Mouse (Mus musculus): ENCODE data around the gene Arhgap9. TPM values are rescaled to one million over a fixed set of nuclear protein-coding genes. Genes with fewer than 3 reads are reported as not detected.

The Arhgap9 gene
- 1 to 10 TPM; 4.0 to 5.4 TPM for total RNA-seq (2021)
- long read RNA-seq, experiment 1, partial matches to known transcripts = 2 of 7 reads
- long read RNA-seq, experiment 1, other reads (novel, unspliced or antisense) = 2 of 7 reads
- long read RNA-seq, experiment 2, partial matches to known transcripts = 2 of 3 reads
- long read RNA-seq, experiment 2, other reads (novel, unspliced or antisense) = 0 of 3 reads

DNA sequence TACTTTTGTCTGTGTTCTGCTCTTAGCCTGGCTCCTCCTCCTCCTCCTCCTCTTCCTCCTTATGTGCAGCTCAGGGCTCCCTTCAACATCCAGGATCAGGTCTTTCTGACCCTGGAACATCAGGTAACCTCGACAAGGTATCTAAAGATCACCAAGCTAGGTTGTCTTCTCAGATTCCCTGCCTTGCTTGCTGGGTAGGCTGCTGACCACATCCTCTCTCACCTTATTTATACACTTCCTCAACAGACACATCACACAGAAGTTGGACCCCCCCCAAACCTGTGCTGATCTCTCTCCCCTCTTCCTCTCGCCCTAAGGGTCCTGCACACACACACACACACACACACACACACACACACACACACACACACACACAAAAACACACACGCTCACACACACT is at the start of gene Arhgap9:
TSS of gene Arhgap9 (plus strand) at position 344 of the 400 bp plus-strand sequence.
- DNase-seq = no peak

- DNase-seq = no peak
Measured at GRCm38 (mm10) chr10:127272371-127272770, 49.4 kb upstream of the Arhgap9 start.

DNA sequence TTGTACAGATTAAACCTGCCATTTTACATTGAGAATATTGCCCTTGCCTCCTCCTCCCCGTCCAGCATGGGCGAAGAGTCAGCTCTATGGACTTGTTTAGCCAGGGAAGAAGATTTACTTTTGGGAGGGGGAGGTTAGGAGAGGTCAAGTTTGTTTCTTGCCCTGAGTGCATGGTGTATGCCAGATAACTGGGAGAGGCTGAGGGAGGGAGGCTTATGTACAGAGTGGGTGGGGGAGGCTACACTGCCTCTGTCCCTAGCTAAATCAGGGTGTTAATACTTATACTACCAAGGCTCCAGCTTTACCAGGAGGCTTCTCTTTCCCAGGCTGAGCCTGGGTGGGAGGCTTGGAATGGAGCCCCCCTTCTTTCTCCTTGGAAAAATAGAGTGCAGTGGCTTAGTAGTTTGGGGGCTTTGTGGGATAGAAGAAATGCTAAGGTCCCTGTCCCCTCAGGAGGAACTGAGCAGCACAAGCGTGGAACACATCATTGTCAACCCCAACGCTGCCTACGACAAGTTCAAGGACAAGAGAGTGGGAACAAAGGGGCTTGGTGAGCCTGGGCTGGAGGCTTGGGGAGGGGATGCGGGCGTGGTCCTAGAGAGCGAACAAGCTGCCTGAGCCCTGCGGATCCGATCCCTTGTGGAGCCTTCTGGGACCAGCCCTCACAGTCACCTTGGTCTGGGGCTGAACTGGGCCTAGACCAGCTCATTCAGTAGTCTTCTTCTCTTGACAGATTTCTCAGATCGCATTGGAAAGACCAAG is 47.3 kb upstream of the Arhgap9 start:
- no peak for DNase-seq

- no peak for DNase-seq
Measured at GRCm38 (mm10) chr10:127279730-127280129, 42.0 kb upstream of the Arhgap9 start.

- no peak for DNase-seq
Measured at GRCm38 (mm10) chr10:127281316-127281715, 40.4 kb upstream of the Arhgap9 start.

DNA sequence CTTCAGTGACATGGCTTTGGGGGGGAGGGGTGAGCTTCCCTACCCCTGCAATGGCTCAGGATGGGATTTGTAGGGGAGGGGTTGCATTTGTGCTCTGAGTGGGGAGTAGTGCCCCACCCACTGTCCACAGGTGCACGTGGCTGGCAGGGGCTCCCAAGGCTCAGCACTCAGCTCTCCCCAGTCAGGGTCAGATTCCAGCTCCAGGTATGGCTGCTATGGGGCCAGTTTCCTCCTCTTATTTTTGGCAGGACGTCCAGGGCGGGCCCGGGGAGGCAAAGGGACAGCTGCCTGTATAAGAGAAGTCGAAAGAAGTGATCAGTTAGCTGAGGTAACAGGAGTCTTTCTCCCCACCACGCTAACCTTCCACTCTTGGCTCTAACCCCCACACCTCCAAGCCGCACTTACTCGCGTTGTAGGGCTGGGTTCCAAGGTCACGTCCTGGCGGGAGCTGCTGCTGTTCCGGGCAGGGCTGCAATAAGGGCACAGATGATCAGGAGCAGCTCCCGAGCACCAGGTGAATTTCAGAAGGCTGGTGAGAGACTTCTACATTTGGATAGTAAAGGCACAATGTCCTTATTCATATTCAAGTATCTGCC is 39.0 kb upstream of the Arhgap9 start:
- DNase-seq = no peak

- DNase-seq = no peak
Measured at GRCm38 (mm10) chr10:127284105-127284622, 37.6 kb upstream of the Arhgap9 start.

GRCm38 (mm10) chr10:127284724-127285500 is 36.9 kb upstream of the Arhgap9 start:
- no peak for DNase-seq

DNA sequence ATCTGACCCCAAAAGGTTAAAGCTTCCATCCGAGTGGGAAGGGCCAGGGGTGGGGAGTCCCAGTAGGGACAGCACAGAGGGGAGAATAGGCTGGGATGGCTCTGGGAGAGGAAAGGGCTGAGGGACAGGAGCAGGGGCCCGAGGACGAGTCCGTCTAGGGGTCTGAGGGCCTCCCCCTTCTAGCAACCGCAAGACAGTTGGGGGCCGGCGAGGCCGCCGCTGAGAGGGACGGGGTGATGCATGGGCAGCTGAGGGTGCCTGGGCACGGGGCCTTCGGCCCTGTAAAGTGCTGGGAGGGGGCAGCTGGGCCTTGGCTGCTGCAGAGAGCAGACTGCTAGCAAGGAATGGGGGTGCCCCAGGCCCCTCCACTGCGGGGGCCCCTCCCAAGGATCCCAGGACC is 36.1 kb upstream of the Arhgap9 start:
- DNase-seq = no peak

DNA sequence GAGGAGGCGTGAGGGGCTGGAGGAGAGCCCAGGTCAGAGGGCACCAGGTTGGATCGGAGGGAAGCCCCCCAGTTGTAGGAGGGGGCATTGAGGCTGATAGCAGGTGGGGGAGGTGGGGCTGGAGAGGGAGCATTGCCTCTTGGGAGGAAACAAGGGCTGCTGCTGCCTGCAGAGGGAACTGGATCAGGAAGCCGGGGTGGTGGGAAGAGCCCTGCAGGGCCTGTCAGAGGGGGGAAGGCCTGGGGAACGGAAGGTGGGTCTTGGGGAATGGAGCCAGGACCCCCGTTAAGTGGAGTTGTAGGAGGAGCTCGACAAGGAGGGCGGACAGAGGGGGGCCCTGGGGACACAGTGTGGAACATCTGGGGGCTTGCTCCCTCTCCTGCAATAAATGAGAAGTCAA is 35.6 kb upstream of the Arhgap9 start:
- no peak for DNase-seq

DNA sequence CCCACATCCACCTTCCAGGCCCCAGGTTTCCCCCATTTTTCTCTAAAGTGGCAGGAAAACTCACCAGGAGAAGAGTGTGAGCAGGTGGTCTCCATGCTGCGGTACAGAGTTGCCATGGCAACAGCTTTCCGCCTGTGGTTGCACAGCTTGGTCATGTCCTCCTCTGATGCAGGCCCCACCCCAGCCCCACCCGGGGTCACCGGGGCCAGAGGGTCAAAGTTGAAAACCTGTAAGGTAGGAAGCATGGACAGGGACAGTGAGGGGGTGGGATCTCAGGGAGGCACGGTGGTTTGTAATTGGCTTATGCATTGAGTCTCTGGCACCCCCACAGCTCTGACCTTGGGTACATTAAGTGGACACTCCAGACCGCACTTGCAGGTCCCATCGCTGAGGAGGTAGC is 35.0 kb upstream of the Arhgap9 start:
- DNase-seq = no peak

- DNase-seq = no peak
Measured at GRCm38 (mm10) chr10:127287271-127287935, 34.4 kb upstream of the Arhgap9 start.

DNA sequence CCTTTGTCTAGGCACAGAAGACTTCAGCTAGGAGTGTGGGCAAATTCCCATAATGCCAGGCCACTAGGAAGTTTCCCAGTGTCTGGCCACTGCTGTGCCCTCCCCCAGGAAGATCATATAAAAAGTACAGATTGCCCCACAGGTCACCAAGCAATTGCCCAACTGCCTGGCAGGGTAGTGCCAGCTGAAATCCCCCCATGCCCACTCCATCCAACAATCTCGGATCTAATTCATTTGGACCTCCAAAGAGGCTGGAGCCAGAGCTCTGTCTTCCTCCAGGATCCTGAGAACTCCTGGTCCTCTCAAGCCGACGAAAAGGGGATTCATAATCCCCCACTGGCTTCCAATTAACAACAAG is 33.8 kb upstream of the Arhgap9 start:
- no peak for DNase-seq

GRCm38 (mm10) chr10:127288328-127288799 is 33.4 kb upstream of the Arhgap9 start:
- DNase-seq = peak; percentile 73 to 74

DNA sequence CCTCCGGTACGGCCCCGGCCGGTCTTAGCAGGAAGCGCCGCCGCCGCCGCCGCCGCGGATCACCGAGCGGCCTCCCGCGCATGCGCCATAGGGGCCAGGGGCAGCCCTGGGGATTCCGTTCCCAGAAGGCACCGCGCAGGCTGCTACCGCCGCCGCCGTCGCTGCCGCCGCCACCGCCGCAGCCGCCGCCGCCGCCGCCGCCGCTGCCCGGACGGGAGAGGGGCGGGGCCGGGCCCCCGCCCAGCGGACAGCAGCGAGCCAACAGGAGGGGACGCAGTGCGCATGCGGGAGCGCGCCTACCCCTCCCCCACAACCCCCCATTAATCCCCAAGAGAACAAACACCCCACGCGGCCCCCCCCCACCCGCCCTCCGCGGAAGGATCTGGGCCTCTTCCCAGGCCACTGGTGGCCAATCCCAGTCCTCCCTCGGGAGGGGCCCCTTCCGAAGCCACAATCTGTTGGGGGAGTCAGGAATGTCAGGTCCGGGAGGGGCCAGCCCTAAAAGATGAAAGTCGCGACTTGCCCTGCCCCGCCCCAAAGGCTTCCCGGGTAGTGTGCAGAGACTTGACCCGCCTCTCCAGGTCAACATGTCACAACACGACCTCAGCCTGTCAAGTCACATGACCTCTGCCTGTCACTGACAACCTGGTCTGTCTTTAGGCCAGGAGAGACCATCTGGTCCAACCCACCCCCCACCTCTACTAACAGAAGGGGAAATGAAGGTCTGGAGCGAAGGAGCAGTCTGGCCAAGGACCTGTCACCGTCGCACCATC is 32.8 kb upstream of the Arhgap9 start, which contains the start of gene Mbd6:
TSS of gene Mbd6 (minus strand) at position 219 of the 773 bp plus-strand sequence.
- peak; percentile 93 to 94 for DNase-seq

DNA sequence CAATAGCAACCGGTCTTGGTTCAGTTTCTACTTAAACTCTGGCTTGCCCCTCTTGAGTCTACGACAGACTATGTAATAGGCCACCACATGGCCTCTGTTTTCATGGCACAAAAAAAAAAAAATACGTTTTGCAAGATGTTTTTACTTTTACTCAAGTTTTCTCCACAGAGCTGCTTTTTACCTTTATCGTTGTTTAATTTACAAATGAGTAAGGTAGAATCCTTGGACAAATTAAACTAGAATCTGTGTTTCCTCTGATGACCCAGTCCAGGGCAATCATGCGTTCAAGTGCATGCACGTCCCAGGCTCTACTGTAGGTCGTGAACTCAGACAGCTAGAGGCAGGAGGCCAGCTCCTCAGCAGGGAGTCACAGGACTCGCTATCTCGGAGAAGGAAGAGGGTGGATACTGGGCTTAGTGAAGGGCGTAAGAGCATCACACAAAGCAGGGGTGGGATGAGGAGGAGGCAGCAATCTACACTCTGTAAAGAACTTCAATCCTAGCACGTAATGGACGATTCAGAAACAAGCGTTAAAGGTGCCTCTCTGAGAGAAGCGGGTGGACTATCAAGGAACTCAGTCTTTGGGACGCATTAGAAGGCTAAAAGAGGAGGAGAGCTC is 32.1 kb upstream of the Arhgap9 start:
- DNase-seq = peak; percentile 85

DNA sequence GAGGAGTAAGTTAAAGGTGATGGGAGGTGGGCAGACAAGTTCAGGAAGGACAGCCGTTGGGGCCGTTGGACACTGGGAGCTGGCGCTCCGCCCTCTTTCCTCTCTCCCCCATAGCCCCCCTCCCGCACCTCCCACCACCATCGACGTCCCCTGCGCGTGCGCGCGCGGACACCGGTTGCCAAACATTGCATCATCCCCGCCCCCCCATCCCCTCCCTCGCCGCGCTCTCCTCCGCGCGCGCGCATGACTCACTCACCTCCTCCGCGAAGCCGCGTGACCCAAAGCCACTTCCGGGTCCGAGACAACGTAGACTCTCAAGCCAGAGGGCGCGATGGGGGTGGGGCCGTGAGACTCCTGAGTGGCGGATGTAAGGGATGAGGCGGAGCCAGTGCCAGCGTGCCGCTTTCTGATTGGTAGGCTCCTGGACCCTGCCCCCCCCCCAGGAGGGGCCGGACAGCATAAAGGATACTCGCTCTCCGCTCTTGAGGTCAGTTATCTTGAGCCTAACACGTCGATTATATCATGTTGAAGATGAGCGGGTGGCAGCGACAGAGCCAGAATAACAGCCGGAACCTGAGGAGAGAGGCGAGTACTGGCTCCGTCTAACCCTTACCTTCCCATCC is 31.3 kb upstream of the Arhgap9 start:
- DNase-seq = peak; percentile 100

- DNase-seq = peak; percentile 80 to 87
Measured at GRCm38 (mm10) chr10:127290930-127291880, 30.6 kb upstream of the Arhgap9 start.
